Mouse (Mus musculus) neural tube, embryonic 14.5 days (tissue): ENCODE results near the gene Olfr568. TPM values are rescaled to one million over a fixed set of nuclear protein-coding genes. Genes with fewer than 3 reads are reported as not detected.

Experiments used
- ATAC-seq: fragments of 200-750 bp; cut with Nextera tagmentation; 2 replicates; pipeline ENCODE4 v1.8.0; 2017; ENCODE audit warnings: low read depth, mild to moderate bottlenecking, moderate TSS enrichment, moderate library complexity
- H3K27ac ChIP-seq: fragments of 300-500 bp; sonication (generic); 2 replicates; pipeline ENCODE4 v1.5.1; 2014; ENCODE audit warnings: low read depth, mild to moderate bottlenecking, control low read depth, low read length, moderate library complexity, mixed read lengths
- H3K27me3 ChIP-seq: fragments of 300-500 bp; sonication (generic); 2 replicates; pipeline ENCODE4 v1.6.1; 2014; ENCODE audit warnings: low read length; ENCODE audit not compliant: control insufficient read depth, insufficient read depth
- H3K36me3 ChIP-seq: fragments of 300-500 bp; sonication (generic); 2 replicates; pipeline ENCODE4 v1.6.1; 2014; ENCODE audit warnings: low read length, mixed read lengths; ENCODE audit not compliant: control insufficient read depth, insufficient read depth
- H3K4me1 ChIP-seq: fragments of 300-500 bp; sonication (generic); 2 replicates; pipeline ENCODE4 v1.6.1; 2014; ENCODE audit warnings: low read length; ENCODE audit not compliant: control insufficient read depth, insufficient read depth
- H3K4me2 ChIP-seq: fragments of 300-500 bp; sonication (generic); 2 replicates; pipeline ENCODE4 v1.6.1; 2014; ENCODE audit warnings: mild to moderate bottlenecking, low read depth, low read length, control low read depth
- H3K4me3 ChIP-seq: fragments of 300-500 bp; sonication (generic); 2 replicates; pipeline ENCODE4 v1.5.1; 2014; ENCODE audit warnings: low read depth, low read length, control low read depth, mixed read lengths
- H3K9ac ChIP-seq: fragments of 300-500 bp; sonication (generic); replicated peaks from 2 replicates; pipeline ENCODE4 v1.6.1; 2014; ENCODE audit warnings: low read depth, mild to moderate bottlenecking, control low read depth, low read length, mixed read lengths
- H3K9me3 ChIP-seq: fragments of 300-500 bp; sonication (generic); 2 replicates; pipeline ENCODE4 v1.6.1; 2016; ENCODE audit warnings: low read length; ENCODE audit not compliant: control insufficient read depth
- WGBS: fragments of 180-500 bp; shearing (Covaris S2); extraction: QIAGEN DNeasy Blood & Tissue Kit; methylation state at CpG from one replicate; pipeline ENCODE4 v1.1.7; 2014; 5-methylcytosine and 5-hydroxymethylcytosine counted together
- polyA plus RNA-seq: library from polyadenylated mRNA; unstranded; fragments of >200 nt; fragmentation: Nextera tagmentation; extraction: Ambion mirVana; gene quantifications from 2 replicates; pipeline ENCODE4 v1.2.1, GENCODE M21; 2014

Gene Olfr568
- polyA plus RNA-seq, 1 experiment from 2014 or later, result not detected

DNA sequence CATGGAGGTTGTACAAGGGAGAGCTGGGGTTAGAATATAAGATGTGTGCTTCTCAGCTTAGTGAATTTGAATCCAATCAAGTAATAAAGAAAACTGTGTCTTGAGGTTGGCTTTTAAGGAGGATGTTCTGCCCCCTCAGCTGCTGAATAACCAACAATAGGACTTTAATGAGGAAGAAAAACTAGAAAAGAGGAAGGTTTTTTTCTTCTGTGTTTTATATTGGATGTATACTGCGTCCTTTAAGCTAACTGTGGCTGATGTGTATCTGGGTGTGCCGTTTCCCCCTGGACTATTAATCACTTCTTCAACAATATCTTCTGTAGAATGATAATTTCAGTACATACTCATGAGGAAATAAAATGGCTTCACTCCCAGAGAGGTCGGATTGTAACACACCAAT lies 50.2 kb downstream of the Olfr568 start:
- no peak overlapping the region for H3K27ac ChIP-seq
- H3K27me3 ChIP-seq, result no peaks in the 10 kb centered on the region
- H3K9ac ChIP-seq, result no peak overlapping the region
- no peaks in the 10 kb centered on the region for H3K4me1 ChIP-seq
- H3K4me3 ChIP-seq, result no peak overlapping the region
- ATAC-seq, result no peak
- no peaks in the 10 kb centered on the region for H3K9me3 ChIP-seq
- no peak overlapping the region for H3K4me2 ChIP-seq
- no peaks in the 10 kb centered on the region for H3K36me3 ChIP-seq
- WGBS, result 76% methylated on average over 3 of the region's 3 CpGs

Other genes starting within 250 kb of the Olfr568 start
- not detected in 2 replicates for gene Olfr554, start 238.7 kb upstream of the Olfr568 start, polyA plus RNA-seq
- gene Olfr555, start 218.3 kb upstream of the Olfr568 start, polyA plus RNA-seq, result not detected in 2 replicates
- gene Olfr556, start 212.2 kb upstream of the Olfr568 start, polyA plus RNA-seq, result not detected in 2 replicates
- gene Trim68, start 189.8 kb upstream of the Olfr568 start, polyA plus RNA-seq, result 8.0 and 8.7 TPM in 2 replicates
- gene Olfr557, start 181.2 kb upstream of the Olfr568 start, polyA plus RNA-seq, result not detected in 2 replicates
- gene Olfr558, start 174.9 kb upstream of the Olfr568 start, polyA plus RNA-seq, result 0.12 and 0.36 TPM in 2 replicates
- not detected in 2 replicates for gene Olfr33, start 158.1 kb upstream of the Olfr568 start, polyA plus RNA-seq
- gene Olfr559, start 149.6 kb upstream of the Olfr568 start, polyA plus RNA-seq, result not detected in 2 replicates
- gene Olfr560, start 117.8 kb upstream of the Olfr568 start, polyA plus RNA-seq, result not detected in 2 replicates
- 0.19 TPM in 1 of 2 replicates, not detected in the other for gene Olfr78, start 117.7 kb upstream of the Olfr568 start, polyA plus RNA-seq
- not detected in 2 replicates for gene Olfr561, start 105.9 kb upstream of the Olfr568 start, polyA plus RNA-seq
- not detected in 2 replicates for gene Olfr564, start 73.6 kb upstream of the Olfr568 start, polyA plus RNA-seq
- not detected in 2 replicates for gene Olfr566, start 18.4 kb upstream of the Olfr568 start, polyA plus RNA-seq
- not detected in 2 replicates for gene Olfr569, start 13.8 kb downstream of the Olfr568 start, polyA plus RNA-seq
- gene Olfr570, start 17.5 kb downstream of the Olfr568 start, polyA plus RNA-seq, result not detected in 2 replicates
- gene Olfr571, start 40.4 kb downstream of the Olfr568 start, polyA plus RNA-seq, result 0.18 TPM in 1 of 2 replicates, not detected in the other
- not detected in 2 replicates for gene Olfr572, start 47.3 kb downstream of the Olfr568 start, polyA plus RNA-seq
- not detected in 2 replicates for gene Olfr573-ps1, start 65.5 kb downstream of the Olfr568 start, polyA plus RNA-seq
- not detected in 2 replicates for gene Olfr574, start 71.3 kb downstream of the Olfr568 start, polyA plus RNA-seq
- not detected in 2 replicates for gene Olfr575, start 81.7 kb downstream of the Olfr568 start, polyA plus RNA-seq
- gene Olfr576, start 85.5 kb downstream of the Olfr568 start, polyA plus RNA-seq, result not detected in 2 replicates
- gene Olfr577, start 98.8 kb downstream of the Olfr568 start, polyA plus RNA-seq, result not detected in 2 replicates
- not detected in 2 replicates for gene Olfr578, start 112.2 kb downstream of the Olfr568 start, polyA plus RNA-seq
- gene Olfr582, start 160.9 kb downstream of the Olfr568 start, polyA plus RNA-seq, result not detected in 2 replicates
- not detected in 2 replicates for gene Olfr583, start 174.2 kb downstream of the Olfr568 start, polyA plus RNA-seq
- gene Olfr584, start 204.8 kb downstream of the Olfr568 start, polyA plus RNA-seq, result not detected in 2 replicates
- not detected in 2 replicates for gene Olfr585, start 220.6 kb downstream of the Olfr568 start, polyA plus RNA-seq
- not detected in 2 replicates for gene Olfr586, start 248.5 kb downstream of the Olfr568 start, polyA plus RNA-seq